ENCODE assay signal across 25 mouse cellular contexts in genomic region chr2:9616292-9616691, GRCm38 (mm10).
"Had no signal": no experiment of that assay in that cellular context is flagged by ENCODE, and none has a peak within 500 bp of the region (broad histone marks: within the 10 kb centered on the region; RNA-seq: fewer than 3 reads in every experiment).

No protein-coding gene starts in this region.

- H3K9ac ChIP-seq: heart, embryonic 12.5 days; hindbrain, embryonic 13.5 days; hindbrain, embryonic 15.5 days; kidney, embryonic 15.5 days; limb, embryonic 13.5 days; limb, embryonic 15.5 days; liver, embryonic 12.5 days; liver, embryonic 14.5 days had no signal

- DNase-seq: gastrocnemius, postnatal 14 days; gastrocnemius, postnatal 36 days; heart, adult 18-20 months; heart, postnatal 14 days; heart, postnatal 36 days; kidney, adult 11 months; kidney, adult 2 months; kidney, adult 9 months; kidney, postnatal 14 days; kidney, postnatal 36 days; layer of hippocampus, adult 9-11 months; layer of hippocampus, postnatal 36 days; left cerebral cortex, postnatal 4 days had no signal

- H3K4me3 ChIP-seq: heart, embryonic 10.5 days; heart, embryonic 12.5 days; hindbrain, embryonic 13.5 days; hindbrain, embryonic 15.5 days; kidney, embryonic 15.5 days; limb, embryonic 13.5 days; limb, embryonic 15.5 days; liver, embryonic 12.5 days had no signal

- H3K4me1 ChIP-seq: liver, embryonic 12.5 days had no signal

- H3K9me3 ChIP-seq: heart, embryonic 10.5 days; heart, embryonic 12.5 days; hindbrain, embryonic 13.5 days; hindbrain, embryonic 15.5 days; kidney, embryonic 15.5 days; limb, embryonic 13.5 days; limb, embryonic 15.5 days; liver, embryonic 12.5 days had no signal

- H3K27ac ChIP-seq: heart, embryonic 10.5 days; hindbrain, embryonic 13.5 days; hindbrain, embryonic 15.5 days; hindbrain, postnatal 0 days; kidney, embryonic 15.5 days; kidney, postnatal 0 days; limb, embryonic 13.5 days; limb, embryonic 15.5 days; liver, embryonic 12.5 days; liver, embryonic 14.5 days had no signal

- H3K36me3 ChIP-seq: heart, embryonic 10.5 days; heart, embryonic 12.5 days; hindbrain, embryonic 13.5 days; hindbrain, embryonic 15.5 days; kidney, embryonic 15.5 days; limb, embryonic 13.5 days; limb, embryonic 15.5 days; liver, embryonic 12.5 days had no signal

- ATAC-seq: hindbrain, postnatal 0 days; intestine, embryonic 16.5 days; liver, embryonic 12.5 days had no signal

- H3K4me2 ChIP-seq: heart, embryonic 12.5 days; hindbrain, embryonic 13.5 days; hindbrain, embryonic 15.5 days; kidney, embryonic 15.5 days; limb, embryonic 13.5 days; limb, embryonic 15.5 days; liver, embryonic 12.5 days had no signal

- H3K27me3 ChIP-seq: heart, embryonic 12.5 days; hindbrain, embryonic 13.5 days; hindbrain, embryonic 15.5 days; kidney, embryonic 15.5 days; limb, embryonic 13.5 days; limb, embryonic 15.5 days; liver, embryonic 12.5 days had no signal
